Mouse (Mus musculus) CD4-positive helper T cell, adult 2 months (primary cell): ENCODE measurements around the gene Tst.

Source experiments
- DNase-seq: peaks from one replicate; pipeline ENCODE4 v3.0.0-alpha.2; 2012; ENCODE audit warnings: low read depth, missing footprints, low spot score

Gene Tst

GRCm38 (mm10) chr15:78429871-78430622, 24.3 kb upstream of the Tst start:
- no peak for DNase-seq

DNA sequence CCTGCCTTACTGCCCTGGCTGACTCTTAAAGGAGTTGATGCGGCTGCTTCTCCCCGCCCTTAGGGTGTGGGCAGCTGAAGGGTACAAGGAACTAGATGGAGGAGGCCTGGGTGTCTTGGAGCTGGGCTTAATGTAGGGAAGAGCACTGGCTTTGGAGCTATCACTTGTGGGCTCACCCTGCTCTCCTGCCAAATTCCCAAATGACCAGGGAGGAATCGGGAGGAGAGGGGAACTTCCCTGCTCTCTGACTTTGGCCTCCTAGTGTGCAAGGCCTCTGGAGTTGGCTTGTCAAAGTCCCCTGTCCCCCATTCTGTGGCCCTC, 23.4 kb upstream of the Tst start:
- DNase-seq, result no peak

- peak; percentile 43 for DNase-seq
Observed at GRCm38 (mm10) chr15:78428391-78429138, 22.9 kb upstream of the Tst start, which contains the start of gene Kctd17. Gene Kctd17, plus strand, starts transcription at chr15:78428564.

DNA sequence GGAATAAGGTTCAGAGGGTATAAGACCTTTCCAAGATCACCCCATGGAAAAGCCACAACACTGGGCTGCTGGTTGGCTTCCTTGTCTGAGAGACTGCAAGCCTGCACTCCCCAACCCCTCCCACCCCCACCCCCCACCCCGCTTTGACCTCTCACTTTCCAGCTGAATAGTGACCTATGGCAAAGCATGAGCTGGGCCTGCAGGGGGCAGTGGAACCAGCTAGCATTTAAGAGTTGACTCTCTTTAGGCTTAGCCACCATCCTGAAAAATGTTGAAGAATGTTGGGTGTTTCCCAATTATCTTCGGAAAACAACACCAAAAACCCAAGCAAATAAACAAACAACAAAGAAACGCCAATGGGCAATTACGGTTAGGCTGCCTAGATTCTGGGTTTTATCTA, 19.5 kb upstream of the Tst start:
- no peak for DNase-seq

- no peak for DNase-seq
Observed at GRCm38 (mm10) chr15:78424507-78424906, 18.8 kb upstream of the Tst start.

DNA sequence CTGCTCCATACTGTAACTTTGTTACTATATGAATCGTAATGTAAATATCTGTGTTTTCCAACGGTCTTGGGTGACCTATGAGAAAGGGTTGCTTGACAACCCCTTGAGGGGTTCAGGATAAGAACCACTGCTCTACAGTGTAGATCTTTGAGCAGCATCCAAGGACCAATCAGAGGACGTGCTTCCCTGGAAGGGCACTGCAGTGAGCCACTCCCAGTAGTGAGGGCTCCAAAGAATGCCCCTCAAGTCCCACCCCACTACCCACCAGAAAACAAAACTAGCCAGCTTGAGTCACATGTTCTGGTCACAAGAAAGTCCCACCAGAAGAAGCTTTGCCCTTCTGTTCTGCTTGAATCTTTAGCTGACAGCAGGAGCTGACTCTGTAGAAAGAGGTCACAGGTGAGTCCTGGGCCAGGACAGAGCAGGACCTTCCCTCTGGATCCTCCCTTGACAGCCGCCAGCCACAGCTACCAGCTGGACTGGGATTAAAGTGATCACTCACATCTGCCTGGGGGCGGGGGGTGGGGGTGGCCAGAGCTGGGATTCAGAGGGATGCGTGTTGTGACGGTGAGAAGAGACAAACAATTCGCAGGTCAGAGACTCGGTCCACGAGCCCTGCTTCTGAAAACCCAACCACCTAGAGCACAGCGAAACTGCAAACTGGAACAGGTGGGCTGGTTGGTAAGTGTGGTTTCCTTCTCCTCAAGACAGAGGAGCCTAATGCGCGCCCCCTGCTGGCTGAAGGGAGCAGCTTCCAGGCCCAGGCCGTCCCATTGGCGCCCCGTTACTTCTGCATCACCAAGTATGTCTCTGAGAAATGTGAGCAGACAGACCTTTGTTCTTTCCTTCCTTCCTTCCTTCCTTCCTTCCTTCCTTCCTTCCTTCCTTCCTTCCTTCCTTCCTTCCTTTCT, 16.6 kb upstream of the Tst start:
- DNase-seq, result peak; percentile 85

- no peak for DNase-seq
Observed at GRCm38 (mm10) chr15:78420395-78420794, 14.7 kb upstream of the Tst start.

GRCm38 (mm10) chr15:78416937-78417336, 11.2 kb upstream of the Tst start:
- DNase-seq, result no peak

- no peak for DNase-seq
Observed at GRCm38 (mm10) chr15:78414157-78414556, 8.4 kb upstream of the Tst start.

DNA sequence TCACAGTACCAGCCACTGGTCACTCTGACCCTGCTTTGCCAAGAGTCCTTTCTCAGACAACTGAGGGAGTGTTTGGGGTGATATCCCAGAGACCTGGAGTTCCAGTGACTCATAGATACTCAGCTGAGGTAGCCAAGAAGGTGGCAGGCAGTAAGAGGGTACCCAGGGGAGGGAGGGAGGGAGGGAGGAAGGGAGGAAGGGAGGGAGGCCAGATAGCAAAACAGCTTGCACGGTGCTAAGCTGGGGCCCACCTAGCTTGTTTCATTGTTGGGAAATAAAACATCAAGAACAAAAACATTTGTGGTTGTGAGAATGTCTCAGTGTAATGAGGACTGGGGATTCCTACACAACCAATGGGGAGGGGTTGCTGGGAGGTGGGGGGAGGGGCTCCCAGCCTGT, 8.0 kb upstream of the Tst start:
- DNase-seq, result no peak

GRCm38 (mm10) chr15:78413083-78413718, 7.5 kb upstream of the Tst start:
- no peak for DNase-seq

GRCm38 (mm10) chr15:78409570-78410052, 3.9 kb upstream of the Tst start:
- no peak for DNase-seq

DNA sequence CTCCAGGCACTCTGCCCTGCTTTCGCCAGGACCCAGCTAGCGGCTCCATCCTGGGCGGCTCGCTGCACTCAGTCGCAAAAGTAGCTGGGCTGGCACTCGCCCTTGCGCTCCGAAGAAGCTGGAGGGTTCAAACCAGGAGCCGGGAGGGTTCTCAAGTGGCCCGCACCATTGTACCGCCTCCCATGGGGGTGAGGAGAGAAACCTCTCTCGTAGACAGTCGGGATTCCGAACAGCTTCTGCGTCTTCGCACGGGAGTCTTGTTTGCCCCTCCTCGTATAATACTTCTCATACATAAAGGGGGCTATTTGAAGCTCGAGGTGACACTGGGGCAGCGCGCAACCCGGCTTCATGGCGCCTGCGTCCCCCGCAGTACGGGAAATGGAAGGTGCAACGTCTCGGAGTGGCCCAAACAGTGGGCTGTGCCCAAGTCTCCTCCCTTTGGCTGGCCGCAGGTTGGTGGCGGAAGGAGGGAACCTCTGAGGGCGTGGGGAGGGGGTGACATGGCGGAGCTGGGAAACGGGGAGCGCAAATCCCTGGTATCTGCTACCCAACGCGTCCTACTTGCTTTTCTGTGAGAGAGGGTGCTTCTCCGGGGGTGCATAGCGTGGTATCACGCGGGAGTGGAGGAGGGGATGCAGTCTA, 707 bp upstream of the Tst start, which contains the start of gene Mpst:
Mpst (plus strand) TSS at position 124 of the 642 bp plus-strand sequence.
- peak; percentile 91 for DNase-seq

GRCm38 (mm10) chr15:78405098-78405497, 609 bp downstream of the Tst start:
- DNase-seq, result no peak

- DNase-seq, result no peak
Observed at GRCm38 (mm10) chr15:78403896-78404295, 1.8 kb downstream of the Tst start.

DNA sequence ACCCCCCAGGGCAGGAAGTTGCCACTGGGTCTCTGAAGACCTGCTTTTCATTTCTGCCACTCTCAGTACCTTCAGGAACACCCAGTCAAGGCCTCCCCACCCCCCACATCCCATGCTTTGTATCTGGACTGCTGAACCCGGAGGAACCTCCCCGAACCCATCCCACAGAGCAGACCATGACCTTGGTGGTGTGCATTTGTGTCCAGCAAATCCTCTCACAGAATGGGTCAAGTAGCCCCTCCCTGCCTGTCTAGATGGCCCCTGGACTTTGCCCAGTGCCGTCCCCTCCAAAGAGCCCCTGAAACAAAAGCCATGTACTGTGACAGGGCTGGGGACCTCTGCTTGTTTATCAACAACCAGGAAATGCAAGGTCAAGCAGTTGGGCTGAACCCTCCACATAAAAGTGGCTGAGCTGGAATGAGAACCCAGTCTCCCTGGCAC, 2.4 kb downstream of the Tst start:
- no peak for DNase-seq

- DNase-seq, result no peak
Observed at GRCm38 (mm10) chr15:78402423-78402822, 3.3 kb downstream of the Tst start.

GRCm38 (mm10) chr15:78401921-78402320, 3.8 kb downstream of the Tst start:
- no peak for DNase-seq

DNA sequence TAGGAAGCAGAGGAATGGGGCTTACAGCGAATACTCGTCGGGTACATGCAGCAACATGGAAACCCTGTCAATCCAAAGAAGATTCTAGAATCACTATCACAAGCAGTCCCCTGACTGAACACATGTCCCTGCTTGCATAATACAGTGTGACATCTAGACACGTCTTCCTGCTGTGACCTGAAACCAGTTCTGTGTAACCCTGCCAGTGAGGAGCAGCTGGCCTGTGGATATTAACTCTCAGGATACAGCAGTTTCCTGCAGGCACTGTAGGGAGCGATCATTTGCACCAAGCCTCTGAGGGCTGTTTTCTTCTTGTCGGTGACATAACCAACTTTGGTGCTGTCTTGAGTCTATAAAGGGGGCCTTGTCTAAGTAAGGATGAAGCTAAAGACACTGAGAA, 4.4 kb downstream of the Tst start:
- no peak for DNase-seq

- DNase-seq, result no peak
Observed at GRCm38 (mm10) chr15:78395478-78395962, 10.2 kb downstream of the Tst start, which contains the start of gene Tex33. Gene Tex33, minus strand, starts transcription at chr15:78395912.

DNA sequence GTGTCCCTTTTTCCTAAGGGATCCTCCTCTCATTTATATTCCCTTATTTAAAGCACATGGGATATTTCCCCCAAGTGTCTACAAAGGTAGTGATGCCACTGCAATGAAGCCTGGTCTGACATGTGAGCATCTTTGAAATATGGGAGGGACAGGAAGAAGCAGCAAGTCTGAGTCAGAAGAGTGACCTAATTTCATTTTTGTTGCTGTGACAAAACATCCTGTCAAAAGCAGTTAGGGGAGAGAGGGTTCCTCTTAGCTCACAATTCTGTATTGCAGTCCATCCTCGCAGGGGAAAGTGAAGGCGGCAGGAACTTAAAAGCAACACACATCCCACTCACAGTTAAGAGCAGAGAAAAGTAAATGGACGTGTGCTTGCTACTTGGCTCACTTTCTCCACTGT, 14.9 kb downstream of the Tst start:
- DNase-seq, result peak; percentile 50
